Mouse (Mus musculus): Measurements from ENCODE around the gene Plekha6.

DNA sequence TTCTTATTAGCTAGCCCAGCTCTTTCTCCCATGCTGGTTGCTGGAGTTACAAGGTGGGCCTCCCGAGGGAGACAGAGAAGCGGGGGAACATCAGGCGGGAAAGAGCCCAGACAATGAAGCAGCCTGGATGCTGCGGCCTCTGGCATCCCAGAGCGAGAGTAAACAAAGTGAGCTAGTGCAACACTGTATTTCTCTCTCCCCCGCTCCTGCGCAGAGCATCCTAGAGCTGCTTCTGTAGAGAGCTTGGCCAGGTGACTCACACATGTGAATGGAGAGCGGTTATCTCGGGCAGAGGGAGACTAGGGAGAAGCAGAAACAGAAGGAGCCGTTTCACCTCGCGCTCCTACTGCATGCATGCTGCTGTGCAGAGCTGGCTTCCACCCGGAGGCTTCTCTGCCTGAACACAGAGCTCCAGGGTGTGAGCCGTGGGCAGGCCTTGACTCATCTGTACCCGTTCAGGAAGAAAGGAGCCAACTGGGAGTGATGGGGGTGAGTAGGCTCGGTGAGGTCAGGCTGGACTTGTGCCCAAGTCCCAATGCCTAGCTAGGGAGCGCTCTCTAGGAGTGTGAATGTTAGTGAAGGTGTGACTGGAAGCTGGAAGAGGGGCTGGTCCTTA lies 46.0 kb downstream of the Plekha6 start:
- TF ChIP-seq MYOG (IDR thresholded peaks at IDR 0.05; ENCODE audit: control insufficient read depth in 1 of 3, insufficient read depth in 1 of 3, insufficient read length in 2 of 3, low read depth in 2 of 3) (no peak), MAX (IDR thresholded peaks at IDR 0.05; ENCODE audit: low read depth) (no peak), POLR2AphosphoS2 (IDR thresholded peaks at IDR 0.05; ENCODE audit: insufficient read length, low read depth) (no peak), POLR2A (IDR thresholded peaks at IDR 0.05; ENCODE audit: insufficient read length, low read depth) (no peak), REST (IDR thresholded peaks at IDR 0.05; ENCODE audit: insufficient read depth, insufficient read length) (no peak), E2F4 (IDR thresholded peaks at IDR 0.05; ENCODE audit: insufficient read depth) (no peak), USF1 (IDR thresholded peaks at IDR 0.05; ENCODE audit: low read depth) (no peak), TCF12 (IDR thresholded peaks at IDR 0.05; ENCODE audit: insufficient read depth, poor library complexity, severe bottlenecking) (no peak), CEBPB (IDR thresholded peaks at IDR 0.05; ENCODE audit: insufficient read depth, poor library complexity, severe bottlenecking) (no peak)

Measured in myocyte (in vitro differentiated cells).